Mouse (Mus musculus) regulatory T cell (primary cell): ENCODE results near the gene Pdcd11.

Experiments used
- in situ Hi-C: fragments of 300-600 bp; cut with MboI, MseI; formaldehyde crosslinking; loops from one replicate; pipeline ENCODE4 v1.15.1; 2025; ENCODE audit warnings: high pct_unique_total_duplicates

Gene Pdcd11

DNA sequence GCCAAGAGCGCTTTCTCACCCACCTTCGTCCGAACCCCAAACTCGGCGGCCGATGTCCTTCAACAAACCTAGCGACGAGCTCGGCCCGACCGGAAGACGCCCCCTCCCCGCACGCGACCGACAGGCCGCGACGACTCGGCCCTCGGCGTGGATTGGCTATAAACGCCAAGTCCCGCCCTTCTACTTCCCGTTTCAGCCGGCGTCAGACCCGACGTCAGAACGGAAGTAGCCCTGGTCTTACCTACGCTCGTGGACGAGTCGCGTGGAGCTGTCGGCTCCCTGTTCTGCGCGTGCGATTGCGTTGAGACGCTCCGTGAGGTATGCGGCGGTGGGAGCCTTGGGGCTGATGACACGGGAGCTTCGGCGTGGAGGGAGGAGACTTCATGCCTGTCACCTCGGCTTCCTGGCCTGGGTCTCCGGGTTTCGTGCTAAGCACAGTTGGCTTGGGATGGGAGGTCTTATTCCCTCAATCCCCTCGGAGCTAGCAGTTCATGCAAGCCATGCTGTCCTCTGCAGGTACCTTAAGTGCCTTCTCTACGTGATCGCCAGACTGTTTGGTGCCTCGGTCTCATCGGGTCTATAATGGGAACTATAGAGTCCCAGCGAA, at the start of gene Pdcd11, which contains the start of gene Usmg5:
TSS of gene Pdcd11 (plus strand) at position 219 of the 607 bp plus-strand sequence.
TSS of gene Usmg5 (minus strand) at position 98 of the 607 bp plus-strand sequence.
- in situ Hi-C loops, result no loop called here

- in situ Hi-C loops, result no loop called here
Observed at GRCm38 (mm10) chr19:47043608-47044007, 47.0 kb upstream of the Pdcd11 start.

DNA sequence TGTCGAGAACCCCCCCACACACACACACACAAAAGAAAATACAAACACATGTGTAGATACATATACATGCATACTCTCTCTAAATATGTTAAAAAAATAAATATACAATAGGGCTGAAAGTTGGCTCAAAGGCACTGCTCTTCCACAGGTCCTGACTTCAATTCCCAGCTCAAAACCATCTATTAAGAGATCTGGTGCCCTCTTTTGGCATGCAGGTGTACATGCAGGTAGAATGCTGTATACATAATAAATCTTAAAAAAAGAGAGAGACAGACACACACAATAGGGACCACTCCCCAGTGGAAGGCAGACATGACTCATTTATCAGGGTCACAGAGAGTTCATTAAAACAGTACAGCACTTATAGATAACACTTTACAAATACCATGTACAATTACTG, 44.2 kb upstream of the Pdcd11 start:
- in situ Hi-C loops, result no loop called here

DNA sequence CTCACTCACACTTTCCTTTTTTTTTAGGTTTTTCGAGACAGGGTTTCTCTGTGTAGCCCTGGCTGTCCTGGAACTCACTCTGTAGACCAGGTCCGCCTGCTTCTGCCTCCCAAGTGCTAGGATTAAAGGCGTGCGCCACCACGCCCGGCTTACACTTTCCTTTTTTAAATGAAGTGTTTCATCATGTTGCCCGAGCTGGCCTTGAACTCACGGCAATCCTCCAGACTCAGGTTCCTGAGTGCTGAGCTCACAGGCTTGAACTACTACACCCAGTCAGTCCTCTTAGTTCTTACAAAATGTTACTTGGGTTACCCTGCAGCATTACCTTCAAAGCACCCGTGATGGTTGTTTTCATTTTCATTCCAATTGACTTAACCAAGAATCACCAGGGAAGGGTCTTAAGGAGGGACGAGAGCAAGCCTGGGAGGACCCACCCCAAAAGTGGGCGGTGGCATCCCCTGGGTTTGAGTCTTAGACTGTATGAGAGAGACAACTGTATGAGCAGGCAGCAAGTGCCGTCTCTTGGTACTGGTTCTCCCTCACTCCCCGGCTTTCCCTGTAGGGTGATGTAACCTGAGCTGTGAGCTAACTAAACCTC, 43.2 kb upstream of the Pdcd11 start:
- in situ Hi-C loops, result no loop called here

DNA sequence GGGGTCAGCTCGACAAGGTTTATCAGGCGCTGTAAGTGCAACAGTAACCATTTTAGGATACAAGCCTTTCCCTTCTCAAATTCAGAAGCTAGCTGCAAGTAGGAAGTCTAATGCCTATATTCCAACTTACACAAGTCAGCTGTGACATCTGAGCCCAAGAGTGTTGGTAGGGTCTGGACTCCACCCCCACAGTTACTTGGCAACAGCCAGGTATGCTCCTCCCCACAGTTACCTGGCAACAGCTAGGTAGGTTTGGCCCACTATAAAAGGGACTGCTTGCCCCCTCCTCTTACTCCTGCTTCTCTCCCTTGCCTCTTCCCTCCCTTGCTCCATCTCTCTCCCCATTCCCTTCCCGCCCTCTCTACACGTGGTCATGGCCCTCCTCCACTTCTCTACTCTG, 41.5 kb upstream of the Pdcd11 start:
- in situ Hi-C loops, result no loop called here

GRCm38 (mm10) chr19:47049840-47050239, 40.7 kb upstream of the Pdcd11 start:
- in situ Hi-C loops, result no loop called here

GRCm38 (mm10) chr19:47050271-47051032, 40.1 kb upstream of the Pdcd11 start, which contains the start of gene Pcgf6:
Gene Pcgf6, minus strand, starts transcription at chr19:47050906.
- in situ Hi-C loops, result no loop called here

DNA sequence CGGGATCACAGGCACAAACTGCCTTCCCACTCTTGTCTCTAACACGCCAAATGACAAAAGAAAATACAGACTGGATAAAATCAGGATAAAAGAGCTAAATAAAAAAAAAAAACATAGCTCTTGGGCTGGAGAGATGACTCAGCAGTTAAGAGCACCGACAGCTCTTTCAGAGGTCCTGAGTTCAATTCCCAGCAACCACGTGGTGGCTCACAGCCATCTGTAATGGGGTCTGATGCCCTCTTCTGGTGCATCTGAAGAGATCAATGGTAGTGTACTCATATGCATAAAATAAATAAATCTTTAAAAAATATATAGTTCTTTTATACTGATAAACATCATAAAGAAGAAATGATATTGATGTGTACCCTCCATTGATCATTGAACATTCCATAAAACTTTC, 37.6 kb upstream of the Pdcd11 start:
- in situ Hi-C loops, result no loop called here

DNA sequence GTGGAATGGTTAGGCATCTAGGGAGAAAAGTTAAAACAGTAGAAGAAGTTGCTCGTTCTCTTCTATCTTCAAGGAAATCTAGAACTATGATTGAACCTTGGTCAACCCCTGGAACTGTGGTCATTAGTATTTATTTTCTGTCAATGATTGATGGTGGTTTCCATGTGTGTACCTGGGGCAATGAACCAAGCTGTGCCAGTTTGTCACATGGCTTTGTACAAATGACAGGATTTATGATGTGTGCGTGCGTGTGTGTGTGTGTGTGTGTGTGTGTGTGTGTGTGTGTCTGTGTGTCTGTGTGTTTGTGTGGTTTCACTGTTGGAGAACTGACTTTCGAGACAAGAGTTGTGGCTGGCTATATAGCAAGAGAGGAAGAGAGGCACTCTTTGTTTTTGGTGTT, 37.1 kb upstream of the Pdcd11 start:
- in situ Hi-C loops, result no loop called here

- in situ Hi-C loops, result no loop called here
Observed at GRCm38 (mm10) chr19:47057684-47058083, 32.9 kb upstream of the Pdcd11 start.

- in situ Hi-C loops, result no loop called here
Observed at GRCm38 (mm10) chr19:47065860-47066259, 24.7 kb upstream of the Pdcd11 start.

GRCm38 (mm10) chr19:47067096-47067882, 23.3 kb upstream of the Pdcd11 start, which contains the start of gene Taf5:
Gene Taf5, plus strand, starts transcription at chr19:47067746.
- in situ Hi-C loops, result no loop called here

DNA sequence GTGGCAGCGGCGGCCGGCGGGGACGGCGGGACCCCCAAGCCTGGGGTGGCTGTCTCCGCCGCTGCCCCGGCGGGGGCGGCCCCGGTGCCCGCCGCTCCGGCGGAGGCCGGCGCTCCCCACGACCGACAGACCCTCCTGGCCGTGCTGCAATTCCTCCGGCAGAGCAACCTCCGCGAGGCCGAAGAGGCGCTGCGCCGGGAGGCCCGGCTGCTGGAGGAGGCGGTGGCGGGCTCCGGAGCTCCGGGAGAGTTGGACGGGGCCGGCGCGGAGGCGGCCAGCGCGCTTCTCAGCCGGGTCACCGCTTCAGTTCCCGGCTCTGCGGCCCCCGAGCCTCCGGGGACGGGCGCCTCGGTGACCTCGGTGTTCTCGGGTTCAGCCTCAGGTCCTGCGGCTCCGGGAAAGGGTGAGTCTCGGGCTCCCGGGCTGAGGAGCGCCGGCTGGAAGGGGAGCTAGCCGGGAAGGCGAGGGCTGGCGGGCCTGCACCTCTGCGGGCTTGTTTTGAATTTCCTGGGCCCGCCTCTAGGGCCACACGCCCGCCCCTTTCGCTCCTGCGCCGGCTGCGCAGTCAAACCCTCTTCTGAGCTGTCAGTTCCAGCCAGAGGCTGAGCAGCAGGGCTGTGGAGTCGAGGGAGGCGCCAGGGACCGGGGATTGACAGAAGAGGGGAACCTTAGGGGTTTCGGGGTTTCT, 22.5 kb upstream of the Pdcd11 start:
- in situ Hi-C loops, result no loop called here

DNA sequence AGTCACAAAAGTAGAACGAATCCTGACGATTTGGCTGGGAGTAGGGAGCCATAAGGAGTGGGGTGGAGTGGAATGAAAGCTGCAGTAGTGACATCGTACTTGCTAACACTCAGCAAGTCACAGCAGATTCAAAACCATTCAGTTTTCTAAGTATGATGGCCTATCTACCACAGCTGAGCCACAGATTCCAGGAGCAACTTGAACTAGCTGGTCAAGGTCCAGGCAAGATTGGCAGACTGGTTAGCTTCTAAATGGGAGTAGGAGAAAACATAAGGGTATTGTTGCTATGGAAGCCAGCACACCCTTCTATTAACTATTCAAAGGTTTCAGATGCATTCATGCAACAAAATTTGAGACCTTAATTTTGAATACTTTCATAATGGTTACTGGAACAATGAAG, 2.3 kb upstream of the Pdcd11 start:
- in situ Hi-C loops, result no loop called here

- in situ Hi-C loops, result no loop called here
Observed at GRCm38 (mm10) chr19:47089718-47090525, 646 bp upstream of the Pdcd11 start.

- in situ Hi-C loops, result no loop called here
Observed at GRCm38 (mm10) chr19:47101080-47101479, 10.5 kb downstream of the Pdcd11 start.

DNA sequence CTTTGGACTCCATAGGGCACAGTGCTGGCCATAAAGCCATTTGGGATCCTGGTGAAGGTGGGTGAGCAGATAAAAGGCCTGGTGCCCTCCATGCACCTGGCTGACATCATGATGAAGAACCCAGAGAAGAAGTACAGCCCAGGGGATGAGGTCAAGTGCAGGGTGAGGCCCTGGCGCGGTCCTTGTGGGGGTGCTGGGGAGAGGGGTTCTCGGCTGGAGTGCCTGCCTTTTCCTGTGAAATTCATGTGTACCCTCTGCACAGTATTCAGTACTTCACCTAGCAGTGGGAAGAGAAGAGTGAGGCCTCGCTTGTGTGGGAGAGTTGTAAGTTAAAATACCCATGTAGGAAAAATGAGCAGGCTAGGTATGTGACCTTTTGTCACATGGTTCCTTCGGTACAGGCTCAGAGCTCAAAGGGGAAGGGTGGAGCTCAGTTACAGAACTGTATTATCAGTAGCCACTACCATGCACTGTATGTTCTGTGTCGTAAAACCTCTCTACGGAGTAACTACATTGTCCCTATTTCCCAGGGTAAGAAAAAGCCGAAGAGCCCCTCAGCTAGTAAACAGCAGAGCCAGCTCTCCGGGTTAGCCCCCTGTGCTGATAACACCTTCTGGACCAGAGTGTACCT, 14.2 kb downstream of the Pdcd11 start:
- in situ Hi-C loops, result no loop called here

DNA sequence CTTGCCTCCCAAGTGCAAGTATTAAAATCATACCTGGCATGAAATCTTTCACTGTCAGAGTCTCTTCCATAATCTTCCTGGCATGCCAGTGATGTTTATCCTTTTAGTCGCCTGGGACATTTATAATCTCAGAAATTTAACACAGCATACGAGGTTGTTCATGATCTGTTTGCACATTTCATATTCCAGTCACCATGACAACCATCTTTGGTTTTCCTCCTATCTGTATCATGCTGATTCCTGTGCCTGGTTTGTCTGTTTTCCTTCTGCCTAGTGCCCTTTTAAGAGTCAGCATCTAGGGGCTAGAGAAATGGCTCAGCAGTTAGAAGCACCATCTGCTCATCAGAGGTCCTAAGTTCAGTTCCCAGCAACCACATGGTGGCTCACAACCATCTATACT, 28.1 kb downstream of the Pdcd11 start:
- in situ Hi-C loops, result no loop called here

DNA sequence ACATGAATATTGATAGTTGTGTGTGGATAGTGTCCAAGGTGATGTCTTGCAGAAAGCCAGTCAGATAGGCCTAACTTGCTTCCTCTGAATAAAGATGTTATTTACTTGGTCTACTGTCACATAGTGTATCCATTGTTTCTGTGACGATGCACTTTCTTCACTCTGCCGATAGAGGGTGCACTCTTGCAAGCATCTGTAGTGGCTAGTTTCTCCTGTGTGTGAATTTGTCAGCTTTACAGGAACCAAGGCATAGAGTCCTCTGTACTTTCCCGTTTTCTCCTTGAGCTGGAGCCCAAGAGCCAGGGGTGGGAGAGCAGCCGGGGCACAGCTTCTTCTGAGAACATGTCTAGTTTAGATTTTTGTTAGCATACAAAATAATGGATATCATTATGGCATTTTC, 30.5 kb downstream of the Pdcd11 start:
- in situ Hi-C loops, result loop anchor here (5.0 kb wide), 1 partner anchor 46 kb away; no protein-coding TSS in a partner anchor

GRCm38 (mm10) chr19:47122802-47123201, 32.2 kb downstream of the Pdcd11 start:
- in situ Hi-C loops, result loop anchor here (5.0 kb wide), 1 partner anchor 44 kb away; no protein-coding TSS in a partner anchor
